ENCODE assay signal across 8 mouse cellular contexts in the genomic region with DNA sequence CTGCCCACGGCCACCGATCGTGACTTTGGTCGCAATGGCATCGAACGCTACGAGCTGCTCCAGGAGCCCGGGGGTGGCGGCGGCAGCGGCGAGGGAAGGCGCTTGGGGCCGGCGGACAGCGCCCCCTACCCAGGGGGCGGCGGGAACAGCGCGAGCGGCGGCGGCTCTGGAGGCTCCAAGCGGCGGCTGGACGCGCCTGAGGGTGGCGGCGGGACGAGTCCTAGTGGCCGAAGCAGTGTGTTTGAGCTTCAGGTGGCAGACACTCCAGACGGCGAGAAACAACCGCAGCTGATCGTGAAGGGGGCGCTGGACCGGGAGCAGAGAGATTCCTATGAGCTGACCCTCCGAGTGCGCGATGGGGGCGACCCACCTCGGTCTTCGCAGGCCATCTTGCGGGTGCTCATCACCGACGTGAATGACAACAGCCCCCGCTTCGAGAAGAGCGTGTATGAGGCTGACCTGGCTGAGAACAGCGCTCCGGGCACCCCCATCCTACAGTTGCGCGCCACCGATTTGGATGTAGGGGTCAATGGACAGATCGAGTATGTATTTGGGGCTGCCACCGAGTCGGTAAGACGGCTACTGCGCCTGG. TPM values are rescaled to one million over a fixed set of nuclear protein-coding genes. Genes with fewer than 3 reads are reported as not detected.
A peak's percentile ranks its signal among the peaks of the same experiment; 100 is the strongest.
DNase-seq lines count a peak whose midpoint lies in the region; ATAC-seq and TF ChIP-seq lines count a peak whose summit lies in the region.

No protein-coding gene starts in this region.

- TF ChIP-seq POLR2A in embryonic fibroblast, embryonic 13.5 days (IDR thresholded peaks at IDR 0.05; ENCODE audit: low read depth, low read length) = no peak

- ATAC-seq in heart, embryonic 16.5 days (replicated peaks; ENCODE audit: extremely low read depth, insufficient read depth, low FRiP score) = no peak
- ATAC-seq in lung, embryonic 16.5 days (ENCODE audit: low read depth) = no peak

- H3K9ac ChIP-seq in heart, embryonic 16.5 days (ENCODE audit: low read length) = peak overlapping the region; percentile 91
- peak overlapping the region; percentile 75 for H3K9ac ChIP-seq in lung, embryonic 16.5 days (ENCODE audit: low read length)

- WGBS in heart, embryonic 16.5 days = under 1% methylated on average over 59 of the region's 59 CpGs
- under 1% methylated on average over 59 of the region's 59 CpGs for WGBS in lung, embryonic 16.5 days

- H3K9me3 ChIP-seq in heart, embryonic 16.5 days (replicated peaks; ENCODE audit: control insufficient read depth, low read length) = no peaks in the 10 kb centered on the region
- no peaks in the 10 kb centered on the region for H3K9me3 ChIP-seq in lung, embryonic 16.5 days (ENCODE audit: control insufficient read depth, low read length)

- no peaks in the 10 kb centered on the region for H3K4me1 ChIP-seq in embryonic fibroblast, embryonic 13.5 days (ENCODE audit: control insufficient read depth, insufficient read depth, low read length)
- H3K4me1 ChIP-seq in heart, embryonic 16.5 days (ENCODE audit: control insufficient read depth, insufficient read depth, low read length) = no peaks in the 10 kb centered on the region
- peaks cover 20% of the 10 kb centered on the region for H3K4me1 ChIP-seq in lung, embryonic 16.5 days (replicated peaks; ENCODE audit: control insufficient read depth, insufficient read depth, low read length)

- peak; percentile 66 for DNase-seq in urinary bladder, adult 2 months (ENCODE audit: low spot score)
- no peak for DNase-seq in urinary bladder, postnatal 10 days (ENCODE audit: low spot score)
- DNase-seq in kidney, postnatal 4 days = peak; percentile 75 to 82
- peak; percentile 39 for DNase-seq in retina, postnatal 7 days (ENCODE audit: low read depth, low spot score)
- DNase-seq in natural killer cell, adult 2 months (ENCODE audit: low spot score in 2 of 2) = no peak

- H3K36me3 ChIP-seq in heart, embryonic 16.5 days (ENCODE audit: control insufficient read depth, insufficient read depth) = no peaks in the 10 kb centered on the region
- no peaks in the 10 kb centered on the region for H3K36me3 ChIP-seq in lung, embryonic 16.5 days (ENCODE audit: control insufficient read depth, insufficient read depth, low read length)

- H3K4me2 ChIP-seq in heart, embryonic 16.5 days (ENCODE audit: low read depth, low read length) = peak overlapping the region; percentile 97
- H3K4me2 ChIP-seq in lung, embryonic 16.5 days (ENCODE audit: low read depth, low read length) = peak overlapping the region; percentile 96

- 0 out of 2 replicates have a peak, but pooled peaks cover 3% of the 10 kb centered on the region for H3K27me3 ChIP-seq in heart, embryonic 16.5 days (ENCODE audit: control insufficient read depth, insufficient read depth, low read length)
- H3K27me3 ChIP-seq in lung, embryonic 16.5 days (ENCODE audit: control insufficient read depth, insufficient read depth, low read depth, low read length) = peaks cover 21% of the 10 kb centered on the region

- peak overlapping the region; percentile 37; the same call in 1 of the 2 replicates for H3K27ac ChIP-seq in embryonic fibroblast, embryonic 13.5 days (ENCODE audit: insufficient read depth, low read length)
- H3K27ac ChIP-seq in heart, embryonic 16.5 days (ENCODE audit: low read length) = peak overlapping the region; percentile 97
- no peak overlapping the region for H3K27ac ChIP-seq in lung, embryonic 16.5 days (ENCODE audit: low read length)

- peak overlapping the region; percentile 72 for H3K4me3 ChIP-seq in embryonic fibroblast, embryonic 13.5 days (ENCODE audit: insufficient read depth, low read length)
- H3K4me3 ChIP-seq in heart, embryonic 16.5 days (ENCODE audit: low read length) = peak overlapping the region; percentile 83
- H3K4me3 ChIP-seq in lung, embryonic 16.5 days (ENCODE audit: low read length) = peak overlapping the region; percentile 72

- no peak for TF ChIP-seq CTCF in embryonic fibroblast, embryonic 13.5 days (IDR thresholded peaks at IDR 0.05; ENCODE audit: borderline replicate concordance, insufficient read depth, low read length)

RNA-seq across cellular contexts. Expression of gene Pcdh7, which starts 1.9 kb away (rescaled TPM):
- polyA plus RNA-seq in urinary bladder, adult 2 months (2012; rRNA removed) = 31.7 and 41.8 TPM in 2 replicates
- 61.2 and 63.8 TPM in 2 replicates for polyA plus RNA-seq in embryonic fibroblast, embryonic 13.5 days (2011; ENCODE audit: insufficient read length, low read depth, missing spikeins)
- polyA plus RNA-seq in heart, embryonic 16.5 days (2015; fragmentation: Nextera tagmentation; extraction: Ambion mirVana) = 22.7 and 22.8 TPM in 2 replicates
- polyA plus RNA-seq in lung, embryonic 16.5 days (2015; fragmentation: Nextera tagmentation; extraction: Ambion mirVana) = 2.8 and 3.1 TPM in 2 replicates

Comparison
In these comparisons a context has a peak if more than half of its experiments do, and no peak if none do; other contexts are left out.
1. DNase-seq: peak in urinary bladder, adult 2 months (single experiment), kidney, postnatal 4 days (2 of 2) and retina, postnatal 7 days (single experiment); none in urinary bladder, postnatal 10 days (single experiment) and natural killer cell, adult 2 months (0 of 2).
2. Peak in every context shown above with its lines, with median percentiles within 50 percentile points of each other: H3K4me3 ChIP-seq.